Mouse (Mus musculus): ENCODE measurements around the gene Pspn. TPM values are rescaled to one million over a fixed set of nuclear protein-coding genes. Genes with fewer than 3 reads are reported as not detected.

Pspn gene
- polyA plus RNA-seq, 1 experiment = not detected

GRCm38 (mm10) chr17:56973956-56974707, 25.7 kb downstream of the Pspn start:
- H3K4me3 ChIP-seq (ENCODE audit: extremely low read depth, insufficient read depth, insufficient read length) = no peak overlapping the region
- H3K4me1 ChIP-seq (ENCODE audit: control insufficient read depth, insufficient read depth, insufficient read length) = no peaks in the 10 kb centered on the region
- no peaks in the 10 kb centered on the region for H3K36me3 ChIP-seq (ENCODE audit: control insufficient read depth, insufficient read depth, low read length)
- DNase-seq (ENCODE audit: low read depth in 1 of 2, low spot score in 2 of 2) = no peak
- 81% methylated on average over 14 of the region's 14 CpGs for WGBS
- TF ChIP-seq POLR2A (IDR thresholded peaks at IDR 0.05; ENCODE audit: low read depth, low read length) = no peak
- no peak for TF ChIP-seq CTCF (IDR thresholded peaks at IDR 0.05; ENCODE audit: extremely low read depth, insufficient read depth, insufficient read length, insufficient replicate concordance)
- no peak overlapping the region for H3K27ac ChIP-seq (ENCODE audit: insufficient read depth, low read length)
- no peaks in the 10 kb centered on the region for H3K27me3 ChIP-seq (ENCODE audit: control insufficient read depth, insufficient read depth, low read length)

GRCm38 (mm10) chr17:56970081-56970480, 29.7 kb downstream of the Pspn start:
- 69% methylated on average over 5 of the region's 5 CpGs for WGBS
- no peak overlapping the region for H3K4me3 ChIP-seq (ENCODE audit: extremely low read depth, insufficient read depth, insufficient read length)
- H3K27ac ChIP-seq (ENCODE audit: insufficient read depth, low read length) = no peak overlapping the region
- no peaks in the 10 kb centered on the region for H3K4me1 ChIP-seq (ENCODE audit: control insufficient read depth, insufficient read depth, insufficient read length)
- no peaks in the 10 kb centered on the region for H3K27me3 ChIP-seq (ENCODE audit: control insufficient read depth, insufficient read depth, low read length)
- TF ChIP-seq CTCF (IDR thresholded peaks at IDR 0.05; ENCODE audit: extremely low read depth, insufficient read depth, insufficient read length, insufficient replicate concordance) (no peak), POLR2A (IDR thresholded peaks at IDR 0.05; ENCODE audit: low read depth, low read length) (no peak)
- no peak for DNase-seq (ENCODE audit: low read depth in 1 of 2, low spot score in 2 of 2)
- no peaks in the 10 kb centered on the region for H3K36me3 ChIP-seq (ENCODE audit: control insufficient read depth, insufficient read depth, low read length)

GRCm38 (mm10) chr17:56969321-56969720, 30.5 kb downstream of the Pspn start:
- no peaks in the 10 kb centered on the region for H3K36me3 ChIP-seq (ENCODE audit: control insufficient read depth, insufficient read depth, low read length)
- no peak for DNase-seq (ENCODE audit: low read depth in 1 of 2, low spot score in 2 of 2)
- no peak overlapping the region for H3K4me3 ChIP-seq (ENCODE audit: extremely low read depth, insufficient read depth, insufficient read length)
- TF ChIP-seq CTCF (IDR thresholded peaks at IDR 0.05; ENCODE audit: extremely low read depth, insufficient read depth, insufficient read length, insufficient replicate concordance) = no peak
- no peak for TF ChIP-seq POLR2A (IDR thresholded peaks at IDR 0.05; ENCODE audit: low read depth, low read length)
- no peaks in the 10 kb centered on the region for H3K4me1 ChIP-seq (ENCODE audit: control insufficient read depth, insufficient read depth, insufficient read length)
- no peaks in the 10 kb centered on the region for H3K27me3 ChIP-seq (ENCODE audit: control insufficient read depth, insufficient read depth, low read length)
- H3K27ac ChIP-seq (ENCODE audit: insufficient read depth, low read length) = no peak overlapping the region
- WGBS = 62% methylated on average over 3 of the region's 3 CpGs

- TF ChIP-seq CTCF (IDR thresholded peaks at IDR 0.05; ENCODE audit: extremely low read depth, insufficient read depth, insufficient read length, insufficient replicate concordance) (no peak), POLR2A (IDR thresholded peaks at IDR 0.05; ENCODE audit: low read depth, low read length) (no peak)
- 85% methylated on average over 6 of the region's 6 CpGs for WGBS
- H3K27me3 ChIP-seq (ENCODE audit: control insufficient read depth, insufficient read depth, low read length) = no peaks in the 10 kb centered on the region
- DNase-seq (ENCODE audit: low read depth in 1 of 2, low spot score in 2 of 2) = no peak
- H3K36me3 ChIP-seq (ENCODE audit: control insufficient read depth, insufficient read depth, low read length) = no peaks in the 10 kb centered on the region
- H3K4me3 ChIP-seq (ENCODE audit: extremely low read depth, insufficient read depth, insufficient read length) = no peak overlapping the region
- no peaks in the 10 kb centered on the region for H3K4me1 ChIP-seq (ENCODE audit: control insufficient read depth, insufficient read depth, insufficient read length)
- H3K27ac ChIP-seq (ENCODE audit: insufficient read depth, low read length) = no peak overlapping the region
Observed at GRCm38 (mm10) chr17:56963646-56964045, 36.2 kb downstream of the Pspn start.

- no peak overlapping the region for H3K27ac ChIP-seq (ENCODE audit: insufficient read depth, low read length)
Observed at GRCm38 (mm10) chr17:56962642-56963405, 37.0 kb downstream of the Pspn start.

GRCm38 (mm10) chr17:56961880-56962279, 37.9 kb downstream of the Pspn start:
- H3K27ac ChIP-seq (ENCODE audit: insufficient read depth, low read length) = no peak overlapping the region
- 93% methylated on average over 4 of the region's 4 CpGs for WGBS
- H3K4me1 ChIP-seq (ENCODE audit: control insufficient read depth, insufficient read depth, insufficient read length) = 0 out of 2 replicates have a peak, but pooled peaks cover 3% of the 10 kb centered on the region
- no peak for DNase-seq (ENCODE audit: low read depth in 1 of 2, low spot score in 2 of 2)
- H3K4me3 ChIP-seq (ENCODE audit: extremely low read depth, insufficient read depth, insufficient read length) = no peak overlapping the region
- H3K27me3 ChIP-seq (ENCODE audit: control insufficient read depth, insufficient read depth, low read length) = no peaks in the 10 kb centered on the region
- no peaks in the 10 kb centered on the region for H3K36me3 ChIP-seq (ENCODE audit: control insufficient read depth, insufficient read depth, low read length)
- TF ChIP-seq CTCF (IDR thresholded peaks at IDR 0.05; ENCODE audit: extremely low read depth, insufficient read depth, insufficient read length, insufficient replicate concordance) = no peak
- TF ChIP-seq POLR2A (IDR thresholded peaks at IDR 0.05; ENCODE audit: low read depth, low read length) = no peak

More at GRCm38 (mm10) chr17:56962642-56963405, 37.0 kb downstream of the Pspn start:
- TF ChIP-seq POLR2A (IDR thresholded peaks at IDR 0.05; ENCODE audit: low read depth, low read length) = no peak
- TF ChIP-seq CTCF (IDR thresholded peaks at IDR 0.05; ENCODE audit: extremely low read depth, insufficient read depth, insufficient read length, insufficient replicate concordance) = no peak
- WGBS = 75% methylated on average over 5 of the region's 5 CpGs
- no peak for DNase-seq (ENCODE audit: low read depth in 1 of 2, low spot score in 2 of 2)
- Histone ChIP-seq H3K4me1 (ENCODE audit: control insufficient read depth, insufficient read depth, insufficient read length) (0 out of 2 replicates have a peak, but pooled peaks cover 3% of the 10 kb centered on the region), H3K27me3 (ENCODE audit: control insufficient read depth, insufficient read depth, low read length) (no peaks in the 10 kb centered on the region), H3K4me3 (ENCODE audit: extremely low read depth, insufficient read depth, insufficient read length) (no peak overlapping the region), H3K36me3 (ENCODE audit: control insufficient read depth, insufficient read depth, low read length) (no peaks in the 10 kb centered on the region)

Data from spleen, adult 2 months (tissue).